Mouse (Mus musculus) urinary bladder, adult 2 months (tissue): ENCODE results near the gene Wdr81. TPM values are rescaled to one million over a fixed set of nuclear protein-coding genes. Genes with fewer than 3 reads are reported as not detected.

Experiments used
- DNase-seq: peaks from one replicate; pipeline ENCODE4 v3.0.0; 2022; ENCODE audit warnings: low spot score
- polyA plus RNA-seq: library from polyadenylated mRNA; depleted of rRNA; stranded (reverse); fragments of >200 nt; gene quantifications from 2 replicates; pipeline ENCODE4 v1.2.3, GENCODE M21; 2012

Gene Wdr81
- polyA plus RNA-seq, 1 experiment, result 8.5 TPM

DNA sequence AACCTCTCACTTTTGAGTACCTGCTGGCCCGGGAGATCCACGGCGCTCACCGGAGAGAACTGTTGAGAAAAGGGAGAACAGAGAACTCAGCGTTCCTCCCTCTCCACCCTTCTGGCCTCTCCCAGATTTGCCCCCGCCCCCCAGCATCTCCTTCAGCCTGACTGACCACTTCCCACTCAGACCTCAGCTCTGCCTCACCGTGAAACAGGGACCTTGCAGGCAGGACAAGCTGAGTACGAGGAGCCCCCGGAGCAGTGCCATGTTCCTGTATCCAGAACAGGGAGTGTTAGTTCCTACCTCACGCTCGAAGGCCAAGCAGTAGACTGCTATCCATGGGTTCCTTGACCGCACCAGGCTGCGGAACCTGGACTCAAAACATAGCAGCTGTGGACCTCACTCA is 16.3 kb downstream of the Wdr81 start:
- no peak for DNase-seq

DNA sequence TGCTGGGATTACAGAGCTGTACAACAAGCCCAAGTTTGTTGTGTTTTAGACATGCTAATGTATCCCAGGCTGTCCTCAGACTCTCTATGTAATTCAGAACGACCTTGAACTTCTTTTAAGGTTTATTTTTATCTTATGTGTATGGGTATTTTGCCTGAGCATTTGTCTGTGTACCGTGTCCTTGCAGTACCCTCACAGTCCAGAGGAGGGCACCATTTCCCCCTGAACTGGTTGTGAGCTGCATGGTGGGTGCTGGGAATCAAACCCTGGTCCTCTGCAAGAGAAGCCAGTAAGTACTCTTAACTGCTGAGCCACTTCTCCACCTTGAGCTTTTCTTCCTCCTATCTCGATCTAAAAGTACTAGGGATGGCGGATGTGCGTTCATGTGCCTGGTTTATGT is 20.4 kb downstream of the Wdr81 start:
- DNase-seq, result no peak

DNA sequence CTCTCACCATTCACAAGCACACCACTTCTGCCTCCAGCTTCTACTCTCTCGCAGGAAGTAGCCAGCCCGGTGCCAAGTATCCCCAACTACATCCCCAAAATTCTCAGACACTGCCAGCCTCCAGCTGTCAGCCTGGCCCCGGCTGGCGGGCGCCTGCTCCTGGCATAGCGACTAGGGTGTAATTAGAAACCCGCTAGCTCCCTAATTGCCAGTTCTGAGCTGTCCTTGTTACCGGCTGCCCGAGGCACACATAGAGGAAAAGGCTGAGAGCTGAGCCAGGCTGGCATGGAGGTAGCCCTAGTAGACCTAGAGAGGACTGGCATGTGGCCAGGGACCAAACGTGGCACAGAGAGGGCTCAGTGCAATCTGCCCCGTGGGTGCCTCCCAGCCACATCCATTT is 23.2 kb downstream of the Wdr81 start:
- DNase-seq, result no peak

DNA sequence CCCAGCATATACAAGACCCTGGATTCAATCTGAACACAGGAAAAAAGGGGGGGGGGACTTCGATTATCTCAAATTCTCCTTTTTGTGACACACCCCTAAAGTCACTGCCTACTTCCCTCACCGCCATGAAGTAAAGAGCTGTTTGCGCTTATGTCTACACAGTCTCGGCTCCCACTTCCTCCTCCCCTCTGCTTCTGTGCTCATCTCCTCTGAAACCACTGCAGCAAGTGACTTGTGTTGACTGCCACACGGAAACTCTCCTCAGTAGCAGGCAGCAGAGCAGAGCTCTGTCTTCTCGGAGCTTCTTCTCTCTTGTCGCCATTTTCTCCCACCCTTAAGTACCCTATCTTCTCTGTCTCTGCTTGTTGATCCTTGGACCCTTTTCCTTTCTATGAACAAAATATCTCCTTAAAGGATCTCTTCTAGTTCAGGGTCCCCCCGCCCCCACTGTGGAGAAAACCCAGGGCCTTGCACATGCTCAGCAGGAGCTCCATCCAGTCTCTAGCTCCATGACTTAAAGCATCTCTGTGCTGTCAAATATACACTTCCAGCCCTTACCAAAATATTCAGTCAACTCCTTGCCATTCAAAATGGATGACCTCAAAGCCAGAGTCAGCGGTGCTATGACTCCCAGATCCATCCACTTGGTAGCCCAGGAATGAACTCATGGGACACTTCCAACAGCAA is 25.4 kb downstream of the Wdr81 start:
- DNase-seq, result no peak

DNA sequence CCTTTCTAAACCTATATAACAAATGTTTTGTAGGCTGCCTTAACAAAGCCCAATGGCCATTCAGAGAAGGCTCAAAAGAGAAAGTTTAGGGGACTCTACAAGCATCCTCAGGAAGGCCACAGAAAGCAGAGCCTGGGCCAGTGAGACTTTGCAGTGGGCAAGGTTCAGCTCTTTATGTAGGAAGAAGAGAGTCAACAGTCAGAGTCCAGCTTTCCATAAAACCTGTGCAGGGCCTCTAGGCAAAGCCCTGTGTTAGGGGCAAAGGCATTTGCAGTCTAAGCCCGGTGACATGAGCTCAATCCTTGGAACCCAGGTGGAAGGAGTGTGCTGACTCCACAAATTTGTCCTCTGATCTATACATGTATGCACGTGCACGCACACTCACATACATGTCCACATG is 30.1 kb downstream of the Wdr81 start:
- DNase-seq, result no peak

DNA sequence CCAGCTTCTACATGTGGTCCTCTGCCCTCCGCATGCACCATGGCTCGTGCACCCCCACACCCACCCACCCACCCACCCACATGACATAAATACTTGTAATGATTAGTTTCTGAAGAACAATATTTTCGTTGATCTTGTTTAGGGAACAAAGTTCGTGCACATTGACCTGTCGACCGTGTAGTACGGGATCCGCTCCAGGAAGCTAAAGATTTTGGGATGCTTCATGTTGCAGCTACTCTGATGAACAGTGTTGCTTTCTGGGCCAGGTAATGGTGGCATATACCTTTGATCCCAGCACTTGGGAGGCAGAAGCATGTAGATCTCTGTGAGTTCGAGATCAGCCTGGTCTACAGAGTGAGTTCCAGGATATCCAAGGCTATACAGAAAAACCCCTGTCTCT is 30.5 kb downstream of the Wdr81 start:
- DNase-seq, result no peak

DNA sequence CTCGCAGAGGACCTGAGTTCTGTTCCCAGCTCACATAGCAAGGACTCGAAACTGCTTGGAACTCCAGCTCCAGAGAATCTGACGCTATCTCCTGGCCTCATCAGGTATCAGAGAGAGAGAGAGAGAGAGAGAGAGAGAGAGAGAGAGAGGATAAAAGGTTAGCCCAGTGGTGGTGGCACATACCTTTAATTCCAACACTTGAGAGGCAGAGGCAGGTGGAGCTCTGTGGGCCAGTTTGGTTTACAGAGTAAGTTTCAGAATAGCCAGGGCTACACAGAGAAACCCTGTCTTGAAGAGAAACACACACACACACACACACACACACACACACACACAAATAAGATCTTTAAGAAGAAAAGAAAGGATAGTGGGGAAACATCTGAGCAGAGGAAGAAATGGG is 31.4 kb downstream of the Wdr81 start:
- DNase-seq, result no peak

DNA sequence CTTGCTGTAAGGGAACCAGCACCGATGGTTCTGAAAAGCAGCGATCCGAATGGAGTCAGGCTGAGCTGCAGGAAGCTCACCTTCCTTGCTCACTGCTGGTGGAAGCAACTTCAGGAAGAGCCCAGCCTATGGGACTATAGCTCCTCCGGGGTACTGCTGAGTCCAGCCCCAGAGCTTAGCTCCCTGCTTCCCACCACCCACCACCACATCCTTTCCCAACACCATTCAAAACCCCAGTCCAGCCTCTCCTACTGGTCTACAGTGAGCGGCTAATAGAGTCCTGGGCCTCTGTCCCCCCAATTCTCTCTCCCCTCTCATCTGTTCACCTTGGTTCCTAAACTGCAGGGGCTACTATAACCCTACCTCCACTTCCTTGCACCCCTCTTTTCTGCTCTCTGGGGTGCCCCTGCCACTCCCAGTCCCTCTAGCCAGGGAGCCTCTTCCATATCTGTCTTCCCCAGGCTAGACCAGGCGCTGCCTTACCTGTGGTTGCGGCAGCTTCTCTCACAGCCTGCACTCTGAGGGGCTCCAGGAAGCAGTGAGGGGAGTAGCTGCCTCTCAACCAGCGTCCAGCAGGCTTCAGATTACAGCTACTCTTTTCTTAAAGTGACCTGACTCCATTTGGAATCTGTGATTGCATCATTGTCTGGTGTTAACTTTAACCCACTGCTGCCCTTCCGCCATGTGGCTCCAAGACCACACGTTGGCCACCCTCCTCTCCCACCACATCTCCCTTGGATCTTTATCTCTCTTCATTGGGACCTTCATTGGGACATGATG is 32.3 kb downstream of the Wdr81 start, which contains the start of gene Serpinf1:
Serpinf1 (minus strand) TSS at position 689 of the 780 bp plus-strand sequence.
- no peak for DNase-seq

DNA sequence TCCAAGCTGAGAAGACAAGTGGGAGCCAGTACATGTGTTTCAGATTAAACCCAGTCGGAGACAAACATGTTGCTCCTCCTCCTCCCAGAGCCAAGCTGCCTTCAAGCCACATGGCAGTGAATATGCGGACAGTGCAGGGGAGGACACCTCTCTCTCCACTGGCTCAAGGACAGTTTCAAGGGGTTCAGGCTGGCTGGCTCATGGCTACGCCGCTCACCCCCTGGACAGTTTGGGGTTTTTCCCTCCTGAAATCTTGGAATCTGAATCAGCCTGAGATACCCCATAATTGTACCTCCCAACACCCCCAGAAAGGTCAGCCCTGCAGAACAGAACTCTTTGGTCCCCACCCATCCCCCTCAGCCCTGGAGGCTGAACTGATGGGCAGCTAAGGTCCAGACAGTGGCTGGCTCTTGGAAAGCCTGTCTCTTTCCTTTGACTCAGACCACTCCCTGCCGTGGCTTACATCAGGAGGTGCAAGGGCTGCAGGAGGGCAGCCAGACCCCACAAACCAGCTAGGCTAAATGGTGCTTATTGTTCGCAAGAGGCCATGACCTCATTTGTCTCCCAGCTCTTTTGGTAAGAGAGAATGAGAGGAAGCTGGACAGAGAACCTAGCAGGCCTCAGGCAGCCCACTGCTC is 33.0 kb downstream of the Wdr81 start:
- DNase-seq, result no peak

DNA sequence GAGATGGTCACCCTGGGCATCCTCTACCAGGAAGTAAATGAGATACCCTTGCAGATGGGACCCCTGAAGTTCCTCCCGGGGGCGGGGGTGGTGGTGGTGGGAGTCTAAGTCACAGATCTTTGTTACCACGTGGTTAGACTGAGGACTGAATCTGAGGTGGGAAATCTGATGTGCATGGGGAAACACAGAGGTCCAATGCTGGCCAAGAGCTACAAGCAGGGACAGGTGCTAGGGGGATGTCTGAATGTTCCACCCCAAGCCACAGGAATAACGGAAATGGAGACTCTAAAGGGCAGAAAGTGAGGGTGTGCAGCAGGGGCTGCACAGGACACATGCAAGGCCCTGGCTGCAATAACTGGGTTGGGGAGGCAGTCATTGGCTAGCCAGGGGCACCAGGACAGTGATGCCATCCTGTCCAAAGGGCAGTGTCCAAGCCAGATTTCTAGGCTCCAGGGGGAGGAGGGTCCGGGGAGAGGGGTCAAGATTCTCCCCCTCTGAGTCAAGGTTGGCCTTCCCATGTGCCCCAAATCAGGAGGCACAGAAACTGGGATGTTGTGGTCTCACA is 33.6 kb downstream of the Wdr81 start:
- DNase-seq, result no peak

DNA sequence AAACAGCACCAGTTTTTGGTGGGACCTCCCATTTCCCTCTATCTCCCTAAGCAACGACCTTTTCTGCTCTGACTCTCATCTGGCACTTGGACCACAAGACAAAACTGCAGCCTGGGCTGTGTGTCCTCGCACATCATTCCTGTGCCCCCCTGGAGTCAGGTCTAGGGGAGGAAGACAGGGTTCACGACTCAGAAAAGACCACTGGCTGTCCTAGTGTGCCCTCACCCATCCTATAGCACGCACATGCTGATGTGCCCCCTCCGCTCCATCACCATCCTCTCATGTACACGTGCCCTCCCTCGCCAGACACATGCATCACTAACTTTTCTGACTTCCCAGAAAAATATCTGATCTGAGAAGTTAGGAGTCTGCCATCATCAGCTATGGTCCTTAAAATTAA is 34.5 kb downstream of the Wdr81 start:
- no peak for DNase-seq

DNA sequence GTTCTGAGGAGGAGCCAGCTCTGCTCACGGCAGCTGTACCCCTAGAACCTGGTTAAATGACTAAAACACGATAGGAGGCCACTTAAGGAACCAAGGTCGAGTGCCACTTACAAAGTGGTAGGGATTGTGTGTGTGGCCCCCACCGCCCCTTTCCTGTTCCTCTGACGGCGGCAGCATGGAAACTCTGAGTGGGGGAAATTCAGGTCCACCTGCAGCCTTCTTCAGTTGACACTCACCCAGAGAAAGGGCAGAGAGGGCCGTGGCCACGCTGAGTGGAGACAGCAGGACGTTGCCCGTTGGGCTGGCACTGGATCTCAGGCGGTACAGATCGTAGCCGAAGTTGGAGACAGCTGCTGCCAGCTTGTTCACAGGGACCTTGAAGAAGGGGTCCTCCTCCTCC is 38.5 kb downstream of the Wdr81 start:
- DNase-seq, result no peak

DNA sequence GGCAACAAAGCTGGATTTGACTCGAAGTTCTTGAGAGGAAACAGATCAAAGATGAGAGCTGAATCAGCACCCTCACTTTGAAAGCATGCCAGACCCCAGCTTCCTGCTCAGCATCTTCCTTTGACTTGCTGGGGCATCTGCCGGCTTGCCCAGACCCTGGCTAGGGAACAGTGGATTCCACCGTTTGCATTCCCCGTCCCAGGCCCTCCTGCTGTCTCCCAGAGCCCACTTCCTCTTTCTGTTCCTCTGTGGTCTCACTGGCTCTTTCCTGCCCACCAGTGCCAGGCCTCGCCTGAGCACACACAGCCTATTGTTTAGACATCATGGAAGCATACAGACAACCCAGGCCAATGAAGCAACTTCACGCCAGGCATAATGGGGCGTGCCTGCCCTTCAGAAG is 39.4 kb downstream of the Wdr81 start:
- DNase-seq, result no peak

DNA sequence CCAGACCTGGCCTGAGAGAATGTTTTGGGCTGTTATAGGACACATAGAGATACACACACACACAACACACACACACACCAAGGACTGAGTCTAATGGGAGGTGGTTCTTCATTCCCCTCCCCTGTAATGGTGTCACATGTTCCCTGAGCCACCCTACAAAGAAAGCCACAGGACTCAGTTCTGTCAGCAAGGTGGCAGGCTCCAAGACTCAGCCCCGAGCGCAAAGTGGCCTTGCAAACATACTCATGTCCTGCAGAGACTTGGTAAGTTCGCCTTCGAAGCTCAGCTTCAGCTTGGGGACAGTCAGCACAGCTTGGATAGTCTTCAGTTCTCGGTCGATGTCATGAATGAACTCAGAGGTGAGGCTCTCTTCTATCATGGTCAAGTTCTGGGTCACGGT is 43.9 kb downstream of the Wdr81 start:
- DNase-seq, result no peak

DNA sequence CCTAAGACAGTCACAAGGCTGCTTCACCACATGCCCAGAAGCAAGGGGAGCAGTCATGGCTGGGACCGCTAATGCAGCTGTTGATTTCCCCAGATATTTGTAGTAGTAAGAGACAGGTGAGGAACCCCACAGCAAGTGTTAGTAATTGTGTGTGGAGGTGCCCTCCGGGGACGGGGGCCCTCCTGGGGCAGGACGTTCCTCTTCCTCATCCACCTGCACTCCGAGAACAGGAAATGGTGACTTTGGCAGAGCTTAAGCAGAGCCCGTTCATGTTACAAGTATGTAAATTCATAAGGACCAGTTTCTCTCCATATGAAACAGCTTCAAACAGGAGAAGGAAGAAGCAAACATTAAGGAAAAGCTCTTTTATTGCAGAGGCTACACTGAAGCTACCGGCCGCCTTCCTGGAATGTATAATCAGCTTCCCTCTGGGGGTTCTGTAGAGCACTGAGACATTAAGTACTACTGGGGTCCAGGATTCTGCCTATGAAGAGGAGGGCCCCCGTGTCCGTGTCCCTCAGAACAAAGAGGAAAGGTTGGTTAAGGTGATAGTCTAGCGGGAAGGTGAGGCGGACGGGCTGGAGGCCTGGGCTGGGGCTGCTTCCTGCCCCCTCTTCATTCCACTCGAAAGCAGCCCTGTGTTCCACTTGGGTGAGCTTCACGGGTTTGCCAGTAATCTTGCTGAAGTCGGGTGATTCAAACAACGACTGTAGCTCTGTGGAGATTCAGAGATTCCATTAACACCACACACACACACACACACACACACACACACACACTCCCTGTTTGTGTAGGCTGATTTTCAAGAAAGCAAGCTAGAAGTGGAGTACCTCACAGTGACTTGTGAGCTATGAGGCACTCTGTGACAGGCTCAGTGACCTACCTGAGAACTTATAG is 44.6 kb downstream of the Wdr81 start:
- no peak for DNase-seq

DNA sequence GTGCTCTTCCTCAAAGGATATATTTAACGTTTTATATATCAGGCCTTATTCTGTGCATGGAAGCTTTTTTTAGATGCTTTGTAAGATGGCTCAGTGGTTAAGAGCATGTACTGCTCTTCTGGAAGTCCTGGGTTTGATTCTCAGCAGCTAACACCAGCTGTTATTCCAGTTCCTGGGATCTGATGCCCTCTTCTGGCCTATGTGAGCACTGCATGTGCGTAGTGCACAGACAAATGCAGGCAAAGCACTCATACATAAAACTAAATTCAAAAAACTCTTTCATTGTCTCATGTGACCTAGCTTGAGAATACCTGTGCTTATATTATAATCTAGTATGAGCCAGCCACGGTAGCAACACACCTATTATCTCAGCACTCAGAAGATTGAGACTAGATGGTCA is 47.7 kb downstream of the Wdr81 start:
- DNase-seq, result no peak

DNA sequence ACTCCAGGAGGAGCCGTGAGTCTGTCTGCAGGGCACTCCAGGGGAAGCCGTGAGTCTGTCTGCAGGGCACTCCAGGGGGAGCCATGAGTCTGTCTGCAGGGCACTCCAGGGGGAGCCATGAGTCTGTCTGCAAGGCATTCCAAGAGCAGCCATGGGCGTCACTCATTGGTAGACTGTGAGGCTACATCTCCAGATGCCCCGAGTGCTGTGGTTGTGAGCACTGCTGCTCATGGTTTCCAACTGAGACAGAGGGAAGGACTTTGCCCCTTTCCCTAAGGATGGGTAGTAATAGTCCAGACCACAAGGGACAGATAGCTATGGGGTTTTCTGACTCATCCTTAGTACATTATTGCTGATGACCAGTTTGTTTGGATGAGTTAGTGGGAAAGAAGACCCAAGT is 48.4 kb downstream of the Wdr81 start:
- no peak for DNase-seq

DNA sequence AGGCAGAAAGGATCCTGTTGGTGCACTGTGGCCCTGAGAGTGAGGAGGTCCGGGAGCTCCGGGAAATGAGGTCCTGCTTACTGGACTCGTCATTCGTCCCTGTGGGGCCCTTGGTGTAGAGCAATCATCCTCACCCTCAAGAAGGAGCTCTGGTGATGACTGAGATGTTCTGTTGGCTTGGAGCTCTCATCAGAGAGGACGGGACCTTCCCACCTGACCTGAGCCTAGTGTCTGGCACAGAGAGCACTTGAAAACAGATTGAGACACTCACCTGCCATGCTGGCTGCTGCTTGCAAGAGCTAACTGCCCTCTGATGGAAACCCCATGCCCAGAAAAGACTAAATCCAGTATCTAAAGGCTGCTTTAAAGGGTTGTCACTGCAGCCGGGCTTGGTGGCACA is 49.7 kb downstream of the Wdr81 start:
- no peak for DNase-seq

DNA sequence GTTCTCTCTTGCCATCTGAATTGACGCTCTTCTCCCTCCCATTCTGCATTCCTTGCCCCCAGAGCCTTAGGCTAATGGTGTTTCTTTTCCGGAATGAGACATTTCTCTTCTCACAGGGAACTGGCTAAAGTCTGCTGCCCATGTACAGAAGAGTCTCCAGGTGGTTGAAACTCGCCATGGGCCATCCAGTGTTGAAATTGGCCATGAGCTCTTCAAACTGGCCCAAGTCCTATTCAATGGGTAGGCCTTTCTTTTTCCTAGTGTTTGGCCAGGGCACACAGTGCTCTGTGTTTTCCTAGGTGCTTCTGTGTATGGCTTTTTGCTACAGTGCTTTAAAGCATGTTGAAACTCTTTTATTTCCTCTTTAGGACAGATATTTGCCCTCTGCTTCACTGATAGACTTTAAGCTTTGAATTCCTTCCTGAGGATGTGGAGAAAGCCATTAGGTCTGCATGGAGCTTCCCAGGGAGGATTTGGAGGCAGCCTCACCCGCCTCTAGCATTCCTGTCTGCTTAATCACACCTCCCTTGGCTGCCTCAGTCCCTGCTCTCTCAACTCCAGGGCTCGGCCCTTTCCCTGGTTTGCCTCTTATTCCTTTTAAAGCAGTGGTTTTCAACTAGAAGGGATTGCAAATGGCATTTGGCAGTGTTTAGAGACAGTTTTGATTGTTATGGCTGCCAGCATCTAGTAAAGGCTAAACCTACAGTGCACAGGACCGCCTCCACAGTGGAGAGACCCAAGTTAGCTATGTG is 51.0 kb downstream of the Wdr81 start:
- no peak for DNase-seq

DNA sequence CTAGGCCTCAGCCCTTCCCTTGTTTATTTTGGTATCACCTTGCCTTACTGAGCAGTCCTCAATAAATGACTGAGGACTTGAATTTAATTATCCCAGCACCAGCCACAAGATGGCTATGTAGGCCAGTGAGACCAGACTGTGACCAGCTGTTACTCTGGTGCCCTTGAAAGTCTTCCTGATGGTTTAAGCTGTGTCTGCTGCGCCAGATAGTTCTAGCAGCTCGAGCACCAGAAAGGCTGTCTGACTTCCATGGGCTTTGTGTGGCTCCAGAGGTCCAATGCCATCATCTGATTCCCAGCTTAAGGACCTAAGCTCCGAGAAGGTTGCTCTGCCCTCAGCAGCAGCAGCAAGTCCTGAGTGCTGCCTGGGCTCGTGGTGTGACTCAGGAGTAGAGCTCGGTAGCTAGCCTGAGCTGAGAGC is 52.2 kb downstream of the Wdr81 start:
- no peak for DNase-seq

DNA sequence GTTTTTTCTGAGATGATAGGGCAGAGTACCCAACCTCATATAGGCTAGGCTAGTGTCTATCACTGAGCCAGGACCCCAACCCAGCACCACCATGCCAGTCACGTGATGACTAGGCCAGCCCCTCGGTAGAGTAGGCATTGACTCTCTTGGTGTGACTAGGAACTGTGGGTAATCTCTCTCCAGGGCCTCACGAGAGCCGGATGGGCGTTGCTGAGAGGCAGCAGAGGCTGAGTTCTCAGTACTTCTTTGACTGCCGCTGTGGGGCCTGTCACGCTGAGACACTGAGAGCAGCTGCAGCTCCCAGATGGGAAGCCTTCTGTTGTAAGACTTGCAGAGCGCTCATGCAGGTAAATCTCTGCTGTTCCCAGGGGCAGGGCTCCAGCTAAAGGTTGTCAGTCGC is 54.4 kb downstream of the Wdr81 start:
- no peak for DNase-seq
